Mouse (Mus musculus): ENCODE measurements around the gene Il1f9.

DNA sequence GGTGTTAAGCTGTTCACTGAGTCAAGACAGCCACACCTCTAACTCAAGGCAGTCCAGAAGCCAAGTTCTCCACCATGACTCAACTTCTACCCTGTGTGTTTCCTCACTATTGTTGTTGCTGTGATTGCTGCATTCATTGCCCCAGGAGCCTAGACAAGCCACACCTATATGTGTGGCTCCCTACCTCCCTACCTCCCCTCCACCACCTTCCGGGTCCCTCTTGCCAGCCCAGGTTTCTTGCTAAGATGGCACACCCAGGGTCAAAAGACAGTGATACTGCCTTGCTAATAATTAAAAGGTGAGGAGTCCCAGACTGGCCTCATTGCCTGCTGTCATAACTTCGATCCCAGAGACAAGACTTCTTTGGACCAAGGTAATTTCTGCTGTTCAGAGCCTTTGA is 33.4 kb upstream of the Il1f9 start, which contains the start of gene Il1f8:
- TF ChIP-seq POLR2A (IDR thresholded peaks at IDR 0.05; ENCODE audit: low read depth, low read length) (no peak), CTCF (conservative IDR thresholded peaks at IDR 0.05 in 1 of 2, IDR thresholded peaks at IDR 0.05 in 1 of 2; ENCODE audit: low read depth in 2 of 2, low read length in 2 of 2) (no peak), EP300 (IDR thresholded peaks at IDR 0.05; ENCODE audit: low read length) (no peak)

Measured in CH12.LX (cell line).